Mouse (Mus musculus): ENCODE data around the gene Dpagt1. TPM values are rescaled to one million over a fixed set of nuclear protein-coding genes. Genes with fewer than 3 reads are reported as not detected.
A peak's percentile ranks its signal among the peaks of the same experiment; 100 is the strongest.

Dpagt1 gene
- total and polyA plus RNA-seq, 3 experiments, result 14.9 to 43.5 TPM; not detected in 1

- TF ChIP-seq BHLHE40 (IDR thresholded peaks at IDR 0.05; ENCODE audit: borderline replicate concordance, low read depth, low read length), result no peak
- 0 out of 2 replicates have a peak, but pooled peaks have one; percentile 40 for TF ChIP-seq ZNF384 (IDR thresholded peaks at IDR 0.05; ENCODE audit: low read depth, low read length)
- TF ChIP-seq MAX (IDR thresholded peaks at IDR 0.05; ENCODE audit: low read length), result peak; percentile 98
- TF ChIP-seq SMC3 (IDR thresholded peaks at IDR 0.05; ENCODE audit: low read depth, low read length), result no peak
- no peak for TF ChIP-seq JUND (IDR thresholded peaks at IDR 0.05; ENCODE audit: low read depth, low read length)
- TF ChIP-seq RCOR1 (IDR thresholded peaks at IDR 0.05; ENCODE audit: low read depth, low read length), result peak; percentile 41; the same call in 1 of the 2 replicates
- TF ChIP-seq EP300 (IDR thresholded peaks at IDR 0.05; ENCODE audit: low read depth in 1 of 2, low read length in 2 of 2), result no peak
- TF ChIP-seq TBP (IDR thresholded peaks at IDR 0.05; ENCODE audit: low read depth, low read length), result peak; percentile 64
- TF ChIP-seq KAT2A (conservative IDR thresholded peaks at IDR 0.05; ENCODE audit: low read depth, low read length), result peak; percentile 91
- TF ChIP-seq MAZ (IDR thresholded peaks at IDR 0.05; ENCODE audit: low read depth, low read length), result 0 out of 2 replicates have a peak, but pooled peaks have one; percentile 17
- no peak for TF ChIP-seq ETS1 (IDR thresholded peaks at IDR 0.05; ENCODE audit: low read depth, low read length)
- TF ChIP-seq HCFC1 (IDR thresholded peaks at IDR 0.05; ENCODE audit: low read depth, low read length), result peak; percentile 98
- peak; percentile 99 for TF ChIP-seq MXI1 (IDR thresholded peaks at IDR 0.05; ENCODE audit: low read depth, low read length)
Observed at GRCm38 (mm10) chr9:44326371-44327063, 698 bp downstream of the Dpagt1 start (continued).

GRCm38 (mm10) chr9:44327064-44327711 lies 1.4 kb downstream of the Dpagt1 start:
- peak overlapping the region; percentile 54 to 82 for H3K4me3 ChIP-seq (ENCODE audit: control insufficient read depth in 1 of 2, insufficient read depth in 1 of 2, low read depth in 2 of 2, low read length in 2 of 2)
- H3K36me3 ChIP-seq (ENCODE audit: control insufficient read depth in 1 of 2, insufficient read depth in 2 of 2, low read length in 2 of 2), result peaks cover 0 to 3% of the 10 kb centered on the region in 2 experiments; a peak in 1 of 4 replicates
- H3K27ac ChIP-seq (ENCODE audit: control insufficient read depth, low read depth, low read length), result peak overlapping the region; percentile 96
- H3K27me3 ChIP-seq (ENCODE audit: control insufficient read depth in 1 of 2, insufficient read depth in 2 of 2, low read length in 2 of 2), result no peaks in the 10 kb centered on the region
- TF ChIP-seq NELFE (IDR thresholded peaks at IDR 0.05; ENCODE audit: low read depth, low read length), result 0 out of 2 replicates have a peak, but pooled peaks have one; percentile 1
- TF ChIP-seq CHD2 (IDR thresholded peaks at IDR 0.05; ENCODE audit: low read length), result no peak
- 0 out of 2 replicates have a peak, but pooled peaks have one; percentile 20 for TF ChIP-seq MYC (IDR thresholded peaks at IDR 0.05; ENCODE audit: low read depth, low read length)
- TF ChIP-seq E2F4 (IDR thresholded peaks at IDR 0.05; ENCODE audit: borderline replicate concordance, low read depth, low read length), result 0 out of 2 replicates have a peak, but pooled peaks have one; percentile 15
- H3K9ac ChIP-seq (ENCODE audit: control insufficient read depth, low read depth, low read length, poor library complexity, severe bottlenecking), result peak overlapping the region; percentile 90
- H3K9me3 ChIP-seq (replicated peaks; ENCODE audit: insufficient read depth, low read length), result no peaks in the 10 kb centered on the region
- peaks cover 11% of the 10 kb centered on the region; the same call in 1 of the 2 replicates for H3K79me2 ChIP-seq (ENCODE audit: control insufficient read depth, insufficient read depth, low read length, poor library complexity)
- H3K4me1 ChIP-seq (ENCODE audit: control insufficient read depth in 1 of 2, insufficient read depth in 2 of 2, low read length in 2 of 2), result peaks cover 2 to 9% of the 10 kb centered on the region in 2 experiments; a peak in 3 of 4 replicates
- DNase-seq (ENCODE audit: low read depth, low spot score), result peak; percentile 63
